Mouse (Mus musculus): ENCODE results near the gene Elovl6.

GRCm38 (mm10) chr3:129591761-129592160 is 59.6 kb downstream of the Elovl6 start:
- TF ChIP-seq CTCF (IDR thresholded peaks at IDR 0.05; ENCODE audit: extremely low read depth, insufficient read depth, insufficient read length, insufficient replicate concordance), result no peak
- TF ChIP-seq POLR2A (IDR thresholded peaks at IDR 0.05; ENCODE audit: low read depth, low read length), result no peak
